Mouse (Mus musculus): ENCODE measurements at regions not wholly inside any gene's neighbourhood (a gene's known extent, or its start where the extent isn't known, plus 50 kb on each side); places are given as distances from the start of the nearest gene placed in this dataset.
"Not testable (repeated sequence)": the region's sequence is repeated elsewhere in the genome, so short reads cannot be mapped to it uniquely, and the experiment has no call there.

GRCm38 (mm10) chr7:36218386-36218785 is 415.6 kb upstream of the Zfp507 start:
- no peak for DNase-seq

- no peak for DNase-seq
Measured at GRCm38 (mm10) chr7:36210034-36210433, 407.2 kb upstream of the Zfp507 start.

- no peak for DNase-seq
Measured at GRCm38 (mm10) chr7:36207525-36208260, 404.9 kb upstream of the Zfp507 start.

- DNase-seq, result no peak
Measured at GRCm38 (mm10) chr7:36198091-36198700, 395.4 kb upstream of the Zfp507 start.

- no peak for DNase-seq
Measured at GRCm38 (mm10) chr7:36196154-36196720, 393.4 kb upstream of the Zfp507 start.

GRCm38 (mm10) chr7:36192645-36193044 is 389.8 kb upstream of the Zfp507 start:
- DNase-seq, result no peak

- no peak for DNase-seq
Measured at GRCm38 (mm10) chr7:36177947-36178346, 375.1 kb upstream of the Zfp507 start.

- no peak for DNase-seq
Measured at GRCm38 (mm10) chr7:36175296-36175695, 372.5 kb upstream of the Zfp507 start.

GRCm38 (mm10) chr7:36172511-36172910 is 369.7 kb upstream of the Zfp507 start:
- not testable (repeated sequence) for DNase-seq

GRCm38 (mm10) chr7:36157270-36157945 is 354.6 kb upstream of the Zfp507 start:
- DNase-seq, result no peak

- DNase-seq, result no peak
Measured at GRCm38 (mm10) chr7:36156595-36156994, 353.8 kb upstream of the Zfp507 start.

GRCm38 (mm10) chr7:36155576-36155975 is 352.8 kb upstream of the Zfp507 start:
- no peak for DNase-seq

GRCm38 (mm10) chr7:36155159-36155558 is 352.4 kb upstream of the Zfp507 start:
- no peak for DNase-seq

- no peak for DNase-seq
Measured at GRCm38 (mm10) chr7:36150871-36151560, 348.2 kb upstream of the Zfp507 start.

GRCm38 (mm10) chr7:36136571-36136970 is 333.8 kb upstream of the Zfp507 start:
- DNase-seq, result peak; percentile 41

- no peak for DNase-seq
Measured at GRCm38 (mm10) chr7:36134557-36134956, 331.8 kb upstream of the Zfp507 start.

GRCm38 (mm10) chr7:36133658-36134143 is 330.9 kb upstream of the Zfp507 start:
- peak; percentile 78 for DNase-seq

GRCm38 (mm10) chr7:36133026-36133425 is 330.2 kb upstream of the Zfp507 start:
- no peak for DNase-seq

GRCm38 (mm10) chr7:36132569-36132968 is 329.8 kb upstream of the Zfp507 start:
- peak; percentile 56 for DNase-seq

- DNase-seq, result no peak
Measured at GRCm38 (mm10) chr7:36097054-36097453, 294.3 kb upstream of the Zfp507 start.

- peak; percentile 83 for DNase-seq
Measured at GRCm38 (mm10) chr7:36095258-36096130, 292.7 kb upstream of the Zfp507 start.

GRCm38 (mm10) chr7:36091132-36091531 is 288.3 kb upstream of the Zfp507 start:
- DNase-seq, result no peak

Data from lung, postnatal 10 days (tissue).